Mouse (Mus musculus) MEL (cell line): ENCODE data around the gene Edil3. TPM values are rescaled to one million over a fixed set of nuclear protein-coding genes. Genes with fewer than 3 reads are reported as not detected.

Experiments used
- DNase-seq: peaks from one replicate; pipeline ENCODE4 v3.0.0; 2011; ENCODE audit warnings: low read depth, low spot score
- H3K27ac ChIP-seq: 2 replicates; pipeline ENCODE4 v1.5.1; 2012; ENCODE audit warnings: low read depth, mild to moderate bottlenecking, control low read depth, low read length, moderate library complexity; ENCODE audit not compliant: control insufficient read depth
- H3K27me3 ChIP-seq, 2 experiments: fragments of 150-350 bp in 1 of 2; sonication (generic) in 1 of 2; 2 replicates each; pipeline ENCODE4 v1.6.1; 2012; ENCODE audit warnings: low read length in 2 of 2, mild to moderate bottlenecking in 2 of 2, improper control_type of control experiment in 1 of 2, moderate library complexity in 1 of 2; ENCODE audit not compliant: insufficient read depth in 2 of 2, control insufficient read depth in 1 of 2
- H3K36me3 ChIP-seq, 2 experiments: 2 replicates each; pipeline ENCODE4 v1.6.1; 2012 to 2014; ENCODE audit warnings: low read length in 2 of 2, improper control_type of control experiment in 1 of 2, inconsistent platforms in 1 of 2, mild to moderate bottlenecking in 1 of 2; ENCODE audit not compliant: insufficient read depth in 2 of 2, control insufficient read depth in 1 of 2
- H3K4me1 ChIP-seq, 2 experiments: fragments of 150-350 bp in 1 of 2; sonication (generic) in 1 of 2; 2 replicates each; pipeline ENCODE4 v1.6.1; 2012; ENCODE audit warnings: low read length in 2 of 2, improper control_type of control experiment in 1 of 2, mild to moderate bottlenecking in 1 of 2; ENCODE audit not compliant: insufficient read depth in 2 of 2, control insufficient read depth in 1 of 2
- H3K4me3 ChIP-seq, 2 experiments: fragments of 150-350 bp in 1 of 2; sonication (generic) in 1 of 2; 2 replicates each; pipeline ENCODE4 v1.5.1; 2012; ENCODE audit warnings: low read depth in 2 of 2, low read length in 2 of 2, mild to moderate bottlenecking in 2 of 2, moderate library complexity in 2 of 2, control low read depth in 1 of 2, improper control_type of control experiment in 1 of 2; ENCODE audit not compliant: control insufficient read depth in 1 of 2, insufficient read depth in 1 of 2
- H3K79me2 ChIP-seq: 2 replicates; pipeline ENCODE4 v1.6.1; 2012; ENCODE audit warnings: mild to moderate bottlenecking, low read length, moderate library complexity; ENCODE audit not compliant: control insufficient read depth, poor library complexity, insufficient read depth
- H3K9ac ChIP-seq: 2 replicates; pipeline ENCODE4 v1.6.1; 2012; ENCODE audit warnings: low read depth, mild to moderate bottlenecking, control low read depth, low read length, moderate library complexity; ENCODE audit not compliant: control insufficient read depth, poor library complexity, severe bottlenecking
- H3K9me3 ChIP-seq: fragments of 150-350 bp; sonication (generic); replicated peaks from 2 replicates; pipeline ENCODE4 v1.6.1; 2012; ENCODE audit warnings: mild to moderate bottlenecking, low read length, improper control_type of control experiment, moderate library complexity; ENCODE audit not compliant: insufficient read depth
- CTCF ChIP-seq, 3 experiments: IDR thresholded peaks in 2 of 3; conservative IDR thresholded peaks in 1 of 3; 2 replicates each; pipeline ENCODE4 v1.5.1; 2011 to 2012; ENCODE audit warnings: low read length in 3 of 3, low read depth in 2 of 3, mild to moderate bottlenecking in 2 of 3, improper control_type of control experiment in 1 of 3, inconsistent platforms in 1 of 3, mixed read lengths in 1 of 3, moderate library complexity in 1 of 3; ENCODE audit not compliant: control insufficient read depth in 1 of 3, insufficient read depth in 1 of 3, poor library complexity in 1 of 3, severe bottlenecking in 1 of 3
- E2F4 ChIP-seq: IDR thresholded peaks from 2 replicates; pipeline ENCODE4 v1.6.1; 2011; ENCODE audit warnings: low read depth, low read length, improper control_type of control experiment, borderline replicate concordance
- ELF1 ChIP-seq: IDR thresholded peaks from 2 replicates; pipeline ENCODE4 v1.6.1; 2014; ENCODE audit warnings: low read depth, mild to moderate bottlenecking, inconsistent platforms, low read length, improper control_type of control experiment, moderate library complexity
- EP300 ChIP-seq, 2 experiments: IDR thresholded peaks; 2 replicates each; pipeline ENCODE4 v1.6.1; 2011; ENCODE audit warnings: improper control_type of control experiment in 2 of 2, low read length in 2 of 2, low read depth in 1 of 2, mild to moderate bottlenecking in 1 of 2
- GATA1 ChIP-seq: IDR thresholded peaks from 2 replicates; pipeline ENCODE4 v1.6.1; 2011; ENCODE audit warnings: low read depth, low read length, improper control_type of control experiment
- HCFC1 ChIP-seq: IDR thresholded peaks from 2 replicates; pipeline ENCODE4 v1.6.1; 2012; ENCODE audit warnings: low read depth, mild to moderate bottlenecking, inconsistent platforms, low read length, improper control_type of control experiment, moderate library complexity
- JUND ChIP-seq: IDR thresholded peaks from 2 replicates; pipeline ENCODE4 v1.6.1; 2011; ENCODE audit warnings: low read depth, mild to moderate bottlenecking, improper control_type of control experiment, low read length
- KAT2A ChIP-seq: conservative IDR thresholded peaks from 2 replicates; pipeline ENCODE4 v1.6.1; 2012; ENCODE audit warnings: low read depth, low read length, improper control_type of control experiment, inconsistent platforms
- MXI1 ChIP-seq: IDR thresholded peaks from 2 replicates; pipeline ENCODE4 v1.6.1; 2011; ENCODE audit warnings: mild to moderate bottlenecking, low read depth, low read length, improper control_type of control experiment
- MYC ChIP-seq: IDR thresholded peaks from 2 replicates; pipeline ENCODE4 v1.6.1; 2011; ENCODE audit warnings: low read depth, mild to moderate bottlenecking, low read length, improper control_type of control experiment, moderate library complexity
- POLR2AphosphoS5 ChIP-seq: IDR thresholded peaks from 2 replicates; pipeline ENCODE4 v1.6.1; 2012; ENCODE audit warnings: low read depth, borderline replicate concordance, mild to moderate bottlenecking, inconsistent platforms, low read length, moderate library complexity, mixed read lengths
- RCOR1 ChIP-seq: IDR thresholded peaks from 2 replicates; pipeline ENCODE4 v1.6.1; 2012; ENCODE audit warnings: low read depth, mild to moderate bottlenecking, inconsistent platforms, low read length, improper control_type of control experiment
- TAL1 ChIP-seq: IDR thresholded peaks from 2 replicates; pipeline ENCODE4 v1.6.1; 2012; ENCODE audit warnings: mild to moderate bottlenecking, inconsistent platforms, low read length, moderate library complexity, mixed read lengths
- UBTF ChIP-seq: IDR thresholded peaks from 2 replicates; pipeline ENCODE4 v1.6.1; 2012; ENCODE audit warnings: low read depth, mild to moderate bottlenecking, inconsistent platforms, low read length, improper control_type of control experiment, moderate library complexity, borderline replicate concordance; ENCODE audit not compliant: insufficient read depth
- ZC3H11A ChIP-seq: IDR thresholded peaks from 2 replicates; pipeline ENCODE4 v1.6.1; 2012; ENCODE audit warnings: low read depth, mild to moderate bottlenecking, inconsistent platforms, low read length, improper control_type of control experiment
- polyA plus RNA-seq, 2 experiments: library from polyadenylated mRNA; stranded (reverse) in 1 of 2; unstranded in 1 of 2; fragments of >175 nt in 1 of 2; fragments of >200 nt in 1 of 2; gene quantifications; 2 replicates each; pipeline versions ENCODE4 v1.2.1 to v1.2.4; 2012; ENCODE audit warnings: low replicate concordance in 2 of 2, low read depth in 1 of 2; ENCODE audit not compliant: insufficient read length in 2 of 2, insufficient read depth in 1 of 2, missing spikeins in 1 of 2
- total RNA-seq: library from RNA; depleted of rRNA; stranded (reverse); fragments of 300-350 nt; gene quantifications from 2 replicates; pipeline ENCODE4 v1.2.3, GENCODE M21; 2012

Gene Edil3
- total and polyA plus RNA-seq, 3 experiments: not detected

GRCm38 (mm10) chr13:88823522-88824419 is 2.5 kb downstream of the Edil3 start:
- Histone ChIP-seq H3K9me3 (no peaks in the 10 kb centered on the region), H3K79me2 (no peaks in the 10 kb centered on the region), H3K27ac (no peak overlapping the region)
- TF ChIP-seq HCFC1 (no peak), MXI1 (no peak), JUND (no peak), EP300 (IDR thresholded peaks at IDR 0.05; ENCODE audit: low read depth in 1 of 2, low read length in 2 of 2) (no peak), UBTF (no peak), E2F4 (no peak), GATA1 (no peak), KAT2A (no peak), MYC (no peak), ZC3H11A (no peak), POLR2AphosphoS5 (no peak)
- TF ChIP-seq, all 39 proteins: peak for 0
- H3K4me1 ChIP-seq: no peaks in the 10 kb centered on the region
- H3K4me3 ChIP-seq: no peak overlapping the region
- H3K27me3 ChIP-seq: no peaks in the 10 kb centered on the region
- no peaks in the 10 kb centered on the region for H3K36me3 ChIP-seq
- DNase-seq: no peak
- H3K9ac ChIP-seq: no peak overlapping the region

DNA sequence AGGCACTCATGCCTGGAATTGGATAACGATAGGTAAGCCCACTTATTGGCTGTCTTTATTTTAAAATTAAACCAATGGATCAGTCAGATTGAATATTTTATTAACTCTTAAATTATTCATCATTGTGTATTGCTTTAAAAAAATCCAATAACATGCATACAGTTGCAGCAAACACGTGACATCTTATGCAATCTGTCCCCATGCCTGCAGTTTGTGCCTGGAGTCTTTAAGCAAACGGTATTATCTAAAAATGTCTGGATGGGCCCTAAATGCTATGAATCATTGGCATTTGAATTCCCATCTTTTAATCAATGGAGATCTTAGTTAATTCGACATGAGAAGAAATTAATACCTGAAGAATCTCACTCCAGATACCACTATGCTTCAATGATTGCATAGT is 3.2 kb downstream of the Edil3 start:
- no peak for DNase-seq
- no peak overlapping the region for H3K9ac ChIP-seq
- H3K4me1 ChIP-seq: no peaks in the 10 kb centered on the region
- H3K27ac ChIP-seq: no peak overlapping the region
- H3K9me3 ChIP-seq: no peaks in the 10 kb centered on the region
- no peak for TF ChIP-seq TAL1
- no peak for TF ChIP-seq ZC3H11A
- no peak for TF ChIP-seq MYC
- TF ChIP-seq, all 39 proteins: peak for 0
- no peaks in the 10 kb centered on the region for H3K36me3 ChIP-seq
- no peaks in the 10 kb centered on the region for H3K27me3 ChIP-seq
- H3K4me3 ChIP-seq: no peak overlapping the region
- H3K79me2 ChIP-seq: no peaks in the 10 kb centered on the region

GRCm38 (mm10) chr13:88828362-88828761 is 7.1 kb downstream of the Edil3 start:
- no peak overlapping the region for H3K27ac ChIP-seq
- no peaks in the 10 kb centered on the region for H3K9me3 ChIP-seq
- no peak overlapping the region for H3K9ac ChIP-seq
- H3K27me3 ChIP-seq: no peaks in the 10 kb centered on the region
- DNase-seq: peak; percentile 44
- peak; percentile 52 for TF ChIP-seq GATA1
- no peak for TF ChIP-seq CTCF (IDR thresholded peaks at IDR 0.05 in 2 of 3, conservative IDR thresholded peaks at IDR 0.05 in 1 of 3; ENCODE audit: control insufficient read depth in 1 of 3, insufficient read depth in 1 of 3, low read depth in 2 of 3, low read length in 3 of 3, poor library complexity in 1 of 3, severe bottlenecking in 1 of 3)
- TF ChIP-seq RCOR1: peak; percentile 45; the same call in 1 of the 2 replicates
- TF ChIP-seq EP300 (IDR thresholded peaks at IDR 0.05; ENCODE audit: low read depth in 1 of 2, low read length in 2 of 2): peak; percentile 44 to 51; a peak in 2 of 4 replicates
- 0 out of 2 replicates have a peak, but pooled peaks have one; percentile 27 for TF ChIP-seq ELF1
- H3K79me2 ChIP-seq: no peaks in the 10 kb centered on the region
- H3K36me3 ChIP-seq: no peaks in the 10 kb centered on the region
- no peaks in the 10 kb centered on the region for H3K4me1 ChIP-seq
- H3K4me3 ChIP-seq: no peak overlapping the region
